Mouse (Mus musculus) forebrain, postnatal 0 days (tissue): Measurements from ENCODE around the gene Parp14. TPM values are rescaled to one million over a fixed set of nuclear protein-coding genes. Genes with fewer than 3 reads are reported as not detected.

ENCODE experiments used
- ATAC-seq: fragments of 200-750 bp; cut with Nextera tagmentation; 2 replicates; pipeline ENCODE4 v1.8.0; 2017; ENCODE audit warnings: mild to moderate bottlenecking, moderate library complexity
- DNase-seq: peaks from one replicate; pipeline ENCODE4 v3.0.0-alpha.2; 2015
- H3K27ac ChIP-seq: fragments of 300-500 bp; sonication (generic); 2 replicates; pipeline ENCODE4 v1.5.1; 2014; ENCODE audit warnings: low read depth, mild to moderate bottlenecking, antibody characterized with exemption, low read length, moderate library complexity, mixed read lengths
- H3K27me3 ChIP-seq: fragments of 300-500 bp; sonication (generic); 2 replicates; pipeline ENCODE4 v1.6.1; 2014; ENCODE audit warnings: mild to moderate bottlenecking, low read length, mixed read lengths; ENCODE audit not compliant: insufficient read depth
- H3K36me3 ChIP-seq: fragments of 300-500 bp; sonication (generic); 2 replicates; pipeline ENCODE4 v1.6.1; 2014; ENCODE audit warnings: mild to moderate bottlenecking, moderate library complexity; ENCODE audit not compliant: insufficient read depth
- H3K4me1 ChIP-seq: fragments of 300-500 bp; sonication (generic); 2 replicates; pipeline ENCODE4 v1.6.1; 2014; ENCODE audit warnings: antibody characterized with exemption; ENCODE audit not compliant: insufficient read depth
- H3K4me2 ChIP-seq: fragments of 300-500 bp; sonication (generic); 2 replicates; pipeline ENCODE4 v1.6.1; 2014; ENCODE audit warnings: low read depth, mild to moderate bottlenecking, moderate library complexity
- H3K4me3 ChIP-seq: fragments of 300-500 bp; sonication (generic); 2 replicates; pipeline ENCODE4 v1.5.1; 2014; ENCODE audit warnings: low read depth, low read length, mixed read lengths
- H3K9ac ChIP-seq: fragments of 300-500 bp; sonication (generic); 2 replicates; pipeline ENCODE4 v1.6.1; 2014; ENCODE audit warnings: mild to moderate bottlenecking
- H3K9me3 ChIP-seq: fragments of 300-500 bp; sonication (generic); 2 replicates; pipeline ENCODE4 v1.6.1; 2016; ENCODE audit warnings: low read length
- CTCF ChIP-seq: sonication (generic); IDR thresholded peaks from 2 replicates; pipeline ENCODE4 v1.5.1; 2016; ENCODE audit warnings: antibody characterized with exemption, control low read depth, low read depth
- WGBS: fragments of 180-500 bp; shearing (Covaris S2); extraction: QIAGEN DNeasy Blood & Tissue Kit; methylation state at CpG from one replicate; pipeline ENCODE4 v1.1.7; 2014; 5-methylcytosine and 5-hydroxymethylcytosine counted together
- polyA plus RNA-seq: library from polyadenylated mRNA; unstranded; fragments of >200 nt; fragmentation: Nextera tagmentation; extraction: Ambion mirVana; gene quantifications from 2 replicates; pipeline ENCODE4 v1.2.1, GENCODE M21; 2015
- total RNA-seq: library from RNA; depleted of rRNA; stranded (reverse); fragments of >200 nt; gene quantifications from 2 replicates; pipeline ENCODE4 v1.2.3, GENCODE M21; 2014; rRNA removed

The Parp14 gene
- total and polyA plus RNA-seq, 2 experiments from 2014 or later, result 0.33 to 0.95 TPM

DNA sequence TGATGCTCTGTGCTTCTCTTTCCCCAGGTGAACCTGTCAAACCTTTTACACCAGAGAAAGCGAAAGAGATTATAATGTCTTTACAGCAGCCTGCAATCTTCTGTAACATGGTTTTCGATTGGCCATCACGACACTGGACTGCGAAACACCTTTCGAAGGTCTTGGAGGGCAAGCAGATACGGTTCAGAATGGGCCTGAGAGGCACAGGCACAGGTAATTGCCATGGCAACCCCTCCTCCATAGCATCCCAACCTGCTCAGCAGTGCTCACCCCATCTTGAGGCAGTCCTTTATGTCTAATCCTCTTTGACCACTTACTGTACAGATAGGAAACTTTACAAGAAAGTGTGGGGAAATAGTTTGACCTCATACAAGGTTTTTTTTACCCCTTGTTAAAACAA, 84.2 kb downstream of the Parp14 start:
- H3K4me3 ChIP-seq, result no peak overlapping the region
- no peaks in the 10 kb centered on the region for H3K27me3 ChIP-seq
- H3K4me1 ChIP-seq, result no peaks in the 10 kb centered on the region
- TF ChIP-seq CTCF, result no peak
- no peaks in the 10 kb centered on the region for H3K9me3 ChIP-seq
- 78% methylated on average over 6 of the region's 6 CpGs for WGBS
- no peak overlapping the region for H3K4me2 ChIP-seq
- no peak overlapping the region for H3K9ac ChIP-seq
- peaks cover 14% of the 10 kb centered on the region for H3K36me3 ChIP-seq
- DNase-seq (no peak), ATAC-seq (no peak)
- no peak overlapping the region for H3K27ac ChIP-seq

GRCm38 (mm10) chr16:35784134-35784725, 87.1 kb downstream of the Parp14 start:
- no peaks in the 10 kb centered on the region for H3K9me3 ChIP-seq
- WGBS, result 88% methylated on average over 7 of the region's 7 CpGs
- no peak overlapping the region for H3K4me2 ChIP-seq
- H3K4me1 ChIP-seq, result no peaks in the 10 kb centered on the region
- no peak overlapping the region for H3K27ac ChIP-seq
- no peak for TF ChIP-seq CTCF
- DNase-seq, result no peak
- ATAC-seq, result no peak
- H3K27me3 ChIP-seq, result no peaks in the 10 kb centered on the region
- no peak overlapping the region for H3K9ac ChIP-seq
- H3K4me3 ChIP-seq, result no peak overlapping the region
- peaks cover 7% of the 10 kb centered on the region; the same call in 1 of the 2 replicates for H3K36me3 ChIP-seq

- 82% methylated on average over 3 of the region's 3 CpGs for WGBS
- Histone ChIP-seq H3K9ac (no peak overlapping the region), H3K4me2 (no peak overlapping the region), H3K27me3 (no peaks in the 10 kb centered on the region), H3K4me1 (no peaks in the 10 kb centered on the region), H3K9me3 (no peaks in the 10 kb centered on the region), H3K27ac (no peak overlapping the region), H3K36me3 (0 out of 2 replicates have a peak, but pooled peaks cover 4% of the 10 kb centered on the region), H3K4me3 (no peak overlapping the region)
- DNase-seq (no peak), ATAC-seq (no peak)
- no peak for TF ChIP-seq CTCF
Observed at GRCm38 (mm10) chr16:35783207-35783573, 88.2 kb downstream of the Parp14 start.

Other genes with a start within 250 kb of the Parp14 start
- gene Dirc2, start 102.2 kb downstream of the Parp14 start, total RNA-seq, result 80.9 and 90.9 TPM in 2 replicates
- gene Dirc2, start 102.2 kb downstream of the Parp14 start, polyA plus RNA-seq, result 41.6 and 50.1 TPM in 2 replicates
- gene Hspbap1, start 101.2 kb downstream of the Parp14 start, total RNA-seq, result 7.2 and 8.2 TPM in 2 replicates
- gene Hspbap1, start 101.2 kb downstream of the Parp14 start, polyA plus RNA-seq, result 5.1 and 6.8 TPM in 2 replicates
- gene Parp9, start 66.9 kb upstream of the Parp14 start, total RNA-seq, result 3.3 and 5.1 TPM in 2 replicates
- 2.3 and 3.2 TPM in 2 replicates for gene Parp9, start 66.9 kb upstream of the Parp14 start, polyA plus RNA-seq
- 1.2 and 2.3 TPM in 2 replicates for gene Dtx3l, start 67.6 kb upstream of the Parp14 start, total RNA-seq
- gene Dtx3l, start 67.6 kb upstream of the Parp14 start, polyA plus RNA-seq, result 1.1 TPM in 2 replicates
- 83.2 and 97.1 TPM in 2 replicates for gene Kpna1, start 107.2 kb upstream of the Parp14 start, total RNA-seq
- 51.0 and 59.7 TPM in 2 replicates for gene Kpna1, start 107.2 kb upstream of the Parp14 start, polyA plus RNA-seq
- gene Wdr5b, start 169.6 kb upstream of the Parp14 start, total RNA-seq, result 8.8 and 12.2 TPM in 2 replicates
- gene Wdr5b, start 169.6 kb upstream of the Parp14 start, polyA plus RNA-seq, result 5.0 and 6.8 TPM in 2 replicates
- gene Fam162a, start 200.1 kb upstream of the Parp14 start, total RNA-seq, result 27.4 and 48.2 TPM in 2 replicates
- gene Fam162a, start 200.1 kb upstream of the Parp14 start, polyA plus RNA-seq, result 139 and 178 TPM in 2 replicates
- 14.8 and 18.9 TPM in 2 replicates for gene Ccdc58, start 200.1 kb upstream of the Parp14 start, total RNA-seq
- 25.9 and 29.2 TPM in 2 replicates for gene Ccdc58, start 200.1 kb upstream of the Parp14 start, polyA plus RNA-seq